Mouse (Mus musculus): ENCODE measurements around the gene Fbxw4. TPM values are rescaled to one million over a fixed set of nuclear protein-coding genes. Genes with fewer than 3 reads are reported as not detected.
A peak's percentile ranks its signal among the peaks of the same experiment; 100 is the strongest.

Gene Fbxw4
- total RNA-seq, 2 experiments from 2014 or later = 5.5 to 33.0 TPM

DNA sequence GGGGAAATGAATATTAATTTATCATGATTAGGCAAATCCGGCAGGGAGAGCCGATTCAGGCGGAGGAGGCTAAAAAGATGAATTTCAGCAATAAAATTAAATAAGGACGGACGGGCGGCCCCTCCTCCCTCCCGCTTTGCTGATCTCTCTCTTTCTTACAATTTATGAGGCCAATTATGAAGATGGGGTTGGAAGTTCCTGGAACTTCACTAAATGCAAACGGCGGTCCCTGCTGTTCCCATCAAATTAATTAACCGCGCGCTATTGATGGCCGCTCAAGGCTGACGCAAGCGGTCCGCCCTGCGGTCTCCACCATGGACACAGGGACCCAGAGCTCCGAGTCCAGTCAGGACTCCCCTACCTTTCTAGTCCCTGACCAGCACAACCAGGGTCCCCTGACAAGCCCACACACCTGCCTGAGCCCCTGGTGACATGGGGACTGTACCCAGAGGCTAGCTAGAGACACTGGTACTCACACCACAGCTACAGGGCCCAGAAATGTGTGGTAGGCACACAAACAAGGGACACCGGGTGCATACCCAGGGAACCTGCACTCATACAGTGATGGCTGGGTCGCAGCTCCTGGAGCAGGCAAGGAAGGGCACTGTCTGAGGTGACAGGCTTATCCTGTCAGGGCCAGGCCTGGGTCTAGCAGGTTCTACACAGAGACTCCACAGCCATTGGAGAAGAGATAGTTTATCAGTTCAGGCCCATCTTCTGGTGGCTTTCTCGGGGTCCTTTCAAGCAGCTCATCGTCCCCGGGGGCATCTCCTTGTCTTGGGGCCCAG, 110.8 kb downstream of the Fbxw4 start:
- no peak for ATAC-seq (replicated peaks; ENCODE audit: low FRiP score, low TSS enrichment, poor library complexity, severe bottlenecking)

GRCm38 (mm10) chr19:45548196-45548595, 111.9 kb downstream of the Fbxw4 start:
- ATAC-seq (replicated peaks; ENCODE audit: low FRiP score, low TSS enrichment, poor library complexity, severe bottlenecking) = 0 out of 2 replicates have a peak, but pooled peaks have one; percentile 46

GRCm38 (mm10) chr19:45544925-45545321, 115.2 kb downstream of the Fbxw4 start:
- ATAC-seq (replicated peaks; ENCODE audit: low FRiP score, low TSS enrichment, poor library complexity, severe bottlenecking) = peak; percentile 73

DNA sequence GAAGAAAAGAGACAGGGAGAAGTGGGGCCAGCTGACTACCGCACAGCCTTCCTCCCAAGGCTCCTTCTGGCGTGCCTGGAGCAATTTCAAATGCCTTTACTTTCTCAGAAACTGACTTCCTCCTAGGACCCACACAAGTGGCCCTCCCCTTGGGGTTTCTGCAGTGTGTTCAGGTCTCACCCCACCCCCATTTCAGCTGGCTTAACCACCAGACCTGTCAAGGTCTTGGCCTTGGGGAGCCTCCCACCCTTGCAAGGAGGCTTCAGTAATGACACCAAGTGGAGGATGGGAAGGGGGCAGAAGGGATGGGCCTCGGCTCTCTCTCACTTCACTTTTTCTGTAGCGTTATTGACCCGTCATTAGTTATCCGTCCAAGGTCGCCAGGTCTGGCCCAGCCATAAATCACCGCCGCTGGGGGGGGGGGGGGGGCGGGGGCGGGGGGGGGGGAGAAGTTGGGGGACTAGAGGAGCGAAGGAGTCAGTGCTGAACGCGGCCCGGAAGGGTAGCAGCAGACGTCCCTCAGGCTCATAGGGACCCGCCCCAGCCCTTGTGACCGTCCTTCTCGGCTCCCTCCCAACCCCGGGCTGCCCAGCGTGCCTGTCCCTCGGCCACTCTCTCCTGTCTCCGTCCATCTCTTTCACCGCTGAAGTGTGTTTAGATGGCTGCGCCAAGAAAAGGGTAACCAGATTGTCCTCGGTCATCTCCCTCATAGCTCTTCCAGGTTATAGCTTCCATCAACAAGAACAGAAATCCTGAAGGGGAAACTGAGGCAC, 115.8 kb downstream of the Fbxw4 start:
- no peak for ATAC-seq (replicated peaks; ENCODE audit: low FRiP score, low TSS enrichment, poor library complexity, severe bottlenecking)

- no peak for ATAC-seq (replicated peaks; ENCODE audit: low FRiP score, low TSS enrichment, poor library complexity, severe bottlenecking)
Observed at GRCm38 (mm10) chr19:45542061-45542460, 118.1 kb downstream of the Fbxw4 start.

GRCm38 (mm10) chr19:45541409-45542041, 118.6 kb downstream of the Fbxw4 start:
- no peak for ATAC-seq (replicated peaks; ENCODE audit: low FRiP score, low TSS enrichment, poor library complexity, severe bottlenecking)

DNA sequence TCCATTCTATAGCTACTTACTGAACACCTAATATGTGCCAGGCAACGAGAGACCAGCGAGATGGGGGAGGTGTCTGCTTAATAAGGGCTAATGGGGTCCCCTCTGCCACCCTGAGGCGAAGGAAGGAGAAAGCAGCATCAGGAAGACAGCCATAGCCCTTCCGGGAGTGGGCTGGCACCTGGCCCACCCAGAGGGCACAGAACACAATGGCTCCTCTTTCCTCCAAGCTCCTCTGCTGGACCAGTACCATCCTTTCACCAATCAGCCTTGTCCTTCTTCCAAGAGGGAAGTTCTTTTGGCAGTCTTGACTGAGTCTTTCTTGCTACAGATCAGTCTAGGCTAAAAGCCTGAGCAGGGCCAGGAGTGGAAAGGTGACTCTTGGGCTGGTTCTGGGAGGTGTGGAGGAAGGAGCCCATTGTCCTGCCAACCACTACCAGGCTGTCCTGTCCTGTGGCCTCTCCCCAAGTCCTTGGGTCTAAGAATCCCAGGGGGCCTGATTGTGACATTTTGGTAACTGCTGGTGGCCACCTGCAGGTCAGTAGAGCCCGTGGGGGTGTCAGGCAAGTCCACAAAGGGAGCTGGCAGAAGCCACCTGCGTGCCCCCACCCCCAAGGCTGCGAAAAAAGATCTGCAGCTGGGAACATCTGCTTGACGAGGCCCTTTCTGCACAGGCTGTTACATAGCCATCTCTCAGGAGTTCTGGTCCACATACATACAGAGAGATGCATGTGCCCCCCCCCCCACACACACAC, 119.3 kb downstream of the Fbxw4 start:
- no peak for ATAC-seq (replicated peaks; ENCODE audit: low FRiP score, low TSS enrichment, poor library complexity, severe bottlenecking)

GRCm38 (mm10) chr19:45537505-45537904, 122.6 kb downstream of the Fbxw4 start:
- ATAC-seq (replicated peaks; ENCODE audit: low FRiP score, low TSS enrichment, poor library complexity, severe bottlenecking) = peak; percentile 67

- no peak for ATAC-seq (replicated peaks; ENCODE audit: low FRiP score, low TSS enrichment, poor library complexity, severe bottlenecking)
Observed at GRCm38 (mm10) chr19:45535929-45536328, 124.2 kb downstream of the Fbxw4 start.

- no peak for ATAC-seq (replicated peaks; ENCODE audit: low FRiP score, low TSS enrichment, poor library complexity, severe bottlenecking)
Observed at GRCm38 (mm10) chr19:45535214-45535735, 124.8 kb downstream of the Fbxw4 start.

DNA sequence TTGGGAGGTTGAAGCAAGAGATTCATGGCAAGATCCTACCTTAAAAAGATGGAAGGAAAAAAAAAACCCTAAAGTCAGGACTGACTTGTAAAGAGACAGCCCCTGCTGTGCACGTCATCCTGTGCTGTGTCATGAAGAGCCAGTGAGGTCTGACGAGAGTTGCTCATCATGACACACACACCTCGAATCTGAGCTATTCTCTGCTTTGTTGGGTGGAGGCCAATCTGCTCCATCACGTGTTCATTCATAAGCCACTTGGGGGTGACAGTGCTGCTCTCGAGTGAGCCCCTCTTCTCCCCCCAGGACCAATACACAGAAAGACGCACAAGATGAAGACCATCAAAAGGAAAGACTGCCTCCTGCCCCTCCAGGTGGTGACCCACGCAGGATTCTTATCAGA, 126.5 kb downstream of the Fbxw4 start:
- no peak for ATAC-seq (replicated peaks; ENCODE audit: low FRiP score, low TSS enrichment, poor library complexity, severe bottlenecking)

DNA sequence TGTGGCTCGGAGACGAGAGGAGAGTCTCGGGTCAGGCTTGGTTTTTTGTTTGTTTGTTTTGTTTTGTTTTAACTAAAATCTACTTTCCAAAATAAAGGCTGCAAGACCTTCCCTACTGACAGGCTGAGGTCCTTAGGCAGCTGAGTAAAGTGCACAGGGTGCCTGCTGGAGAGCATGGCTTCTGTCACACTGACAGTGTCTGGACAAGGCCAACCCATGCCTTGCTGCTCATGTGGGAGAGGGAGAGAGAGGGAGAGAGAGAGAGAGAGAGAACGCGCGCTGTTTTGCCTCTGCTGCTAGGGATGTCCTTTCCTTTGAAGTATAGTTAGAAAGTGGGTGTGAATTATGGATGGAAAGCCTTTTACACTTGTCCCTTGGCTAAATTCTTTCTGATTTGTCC, 128.6 kb downstream of the Fbxw4 start:
- no peak for ATAC-seq (replicated peaks; ENCODE audit: low FRiP score, low TSS enrichment, poor library complexity, severe bottlenecking)

DNA sequence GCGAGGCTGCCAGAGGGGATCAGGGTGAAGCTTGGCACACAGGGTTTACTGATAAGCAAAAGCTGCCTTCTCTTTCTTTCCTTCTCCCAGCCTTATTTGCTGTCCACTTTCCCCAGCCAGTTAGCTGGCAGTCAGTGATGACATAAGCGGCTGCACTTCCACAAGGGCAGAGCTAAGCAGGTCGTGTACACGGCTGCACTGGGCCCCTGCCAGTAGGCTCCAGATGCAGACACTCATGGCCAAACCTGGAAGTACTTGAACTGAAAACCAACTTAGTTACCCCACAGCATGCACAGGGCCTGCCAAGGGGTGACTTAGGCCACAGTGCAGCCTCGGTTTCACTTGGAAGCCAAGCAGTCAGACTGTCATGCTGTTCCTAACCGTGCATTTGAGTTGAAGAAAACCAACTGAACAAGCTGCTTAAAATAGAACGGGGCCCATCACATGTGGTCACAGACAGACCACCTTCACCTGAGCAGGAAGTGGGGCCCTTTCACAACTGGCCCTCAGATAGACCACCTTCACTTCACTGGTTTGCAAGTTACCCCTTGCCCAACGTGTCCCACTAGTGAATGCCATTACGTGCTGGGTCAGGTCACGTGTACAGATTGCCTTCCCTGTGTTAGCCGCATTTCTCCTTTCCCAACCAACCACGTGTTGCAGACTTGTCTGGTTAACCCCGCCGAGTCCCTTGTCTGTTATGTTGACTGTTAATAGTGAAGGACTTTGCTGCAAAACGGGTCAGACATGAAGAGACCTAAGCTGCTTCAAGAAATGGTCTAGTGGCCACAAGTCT, 129.7 kb downstream of the Fbxw4 start:
- ATAC-seq (replicated peaks; ENCODE audit: low FRiP score, low TSS enrichment, poor library complexity, severe bottlenecking) = peak; percentile 64

- no peak for ATAC-seq (replicated peaks; ENCODE audit: low FRiP score, low TSS enrichment, poor library complexity, severe bottlenecking)
Observed at GRCm38 (mm10) chr19:45529294-45529693, 130.8 kb downstream of the Fbxw4 start.

Other genes with a start within 250 kb of the Fbxw4 start
- 8.6 and 10.2 TPM in 2 replicates for gene Poll, start 99.8 kb downstream of the Fbxw4 start, total RNA-seq (2014; fragmentation: Nextera tagmentation)
- gene Poll, start 99.8 kb downstream of the Fbxw4 start, total RNA-seq (2017) = 5.4 and 10.3 TPM in 2 replicates
- gene Gm17018, start 99.7 kb downstream of the Fbxw4 start, total RNA-seq (2014; fragmentation: Nextera tagmentation) = 22.0 and 30.6 TPM in 2 replicates
- gene Gm17018, start 99.7 kb downstream of the Fbxw4 start, total RNA-seq (2017) = 17.5 and 23.1 TPM in 2 replicates
- not detected in 2 replicates for gene Fgf8, start 82.6 kb upstream of the Fbxw4 start, total RNA-seq (2014; fragmentation: Nextera tagmentation)
- not detected in 2 replicates for gene Fgf8, start 82.6 kb upstream of the Fbxw4 start, total RNA-seq (2017)
- gene Npm3, start 89.3 kb upstream of the Fbxw4 start, total RNA-seq (2014; fragmentation: Nextera tagmentation) = 124 and 184 TPM in 2 replicates
- 123 and 135 TPM in 2 replicates for gene Npm3, start 89.3 kb upstream of the Fbxw4 start, total RNA-seq (2017)
- 75.0 and 86.3 TPM in 2 replicates for gene Mgea5, start 123.5 kb upstream of the Fbxw4 start, total RNA-seq (2014; fragmentation: Nextera tagmentation)
- 117 and 134 TPM in 2 replicates for gene Mgea5, start 123.5 kb upstream of the Fbxw4 start, total RNA-seq (2017)
- 0.52 TPM in 1 of 2 replicates, not detected in the other for gene Kcnip2, start 155.7 kb upstream of the Fbxw4 start, total RNA-seq (2014; fragmentation: Nextera tagmentation)
- gene Kcnip2, start 155.7 kb upstream of the Fbxw4 start, total RNA-seq (2017) = 0.34 and 3.6 TPM in 2 replicates

Measured in megakaryocyte-erythroid progenitor cell, adult 5-6 weeks (primary cell).